Mouse (Mus musculus) liver, embryonic 12.5 days (tissue): Measurements from ENCODE around the gene Unkl. TPM values are rescaled to one million over a fixed set of nuclear protein-coding genes. Genes with fewer than 3 reads are reported as not detected.

Experiments
- ATAC-seq: fragments of 200-750 bp; cut with Nextera tagmentation; 2 replicates; pipeline ENCODE4 v1.8.0; 2017; ENCODE audit warnings: moderate number of reproducible peaks, mild to moderate bottlenecking, moderate library complexity
- H3K27ac ChIP-seq: fragments of 300-500 bp; sonication (generic); 2 replicates; pipeline ENCODE4 v1.5.1; 2016; ENCODE audit warnings: mild to moderate bottlenecking
- H3K27me3 ChIP-seq: fragments of 300-500 bp; sonication (generic); replicated peaks from 2 replicates; pipeline ENCODE4 v1.6.1; 2016; ENCODE audit warnings: mild to moderate bottlenecking, moderate library complexity
- H3K36me3 ChIP-seq: fragments of 300-500 bp; sonication (generic); 2 replicates; pipeline ENCODE4 v1.6.1; 2016; ENCODE audit warnings: mild to moderate bottlenecking, moderate library complexity
- H3K4me1 ChIP-seq: fragments of 300-500 bp; sonication (generic); 2 replicates; pipeline ENCODE4 v1.6.1; 2016
- H3K4me2 ChIP-seq: fragments of 300-500 bp; sonication (generic); 2 replicates; pipeline ENCODE4 v1.6.1; 2016; ENCODE audit warnings: mild to moderate bottlenecking, moderate library complexity
- H3K4me3 ChIP-seq: fragments of 300-500 bp; sonication (generic); 2 replicates; pipeline ENCODE4 v1.5.1; 2016; ENCODE audit warnings: mild to moderate bottlenecking, moderate library complexity
- H3K9ac ChIP-seq: fragments of 300-500 bp; sonication (generic); 2 replicates; pipeline ENCODE4 v1.6.1; 2016; ENCODE audit warnings: mild to moderate bottlenecking, moderate library complexity
- H3K9me3 ChIP-seq: fragments of 300-500 bp; sonication (generic); replicated peaks from 2 replicates; pipeline ENCODE4 v1.6.1; 2016; ENCODE audit warnings: mild to moderate bottlenecking, moderate library complexity
- WGBS: fragments of 180-500 bp; shearing (Covaris S2); methylation state at CpG from one replicate; pipeline ENCODE4 v1.1.7; 2016; ENCODE audit not compliant: insufficient replicate concordance; 5-methylcytosine and 5-hydroxymethylcytosine counted together
- polyA plus RNA-seq: library from polyadenylated mRNA; unstranded; fragments of >200 nt; fragmentation: Nextera tagmentation; extraction: Ambion mirVana; gene quantifications from 2 replicates; pipeline ENCODE4 v1.2.1, GENCODE M21; 2016

Unkl gene
- polyA plus RNA-seq, 1 experiment from 2014 or later: 17.7 TPM

DNA sequence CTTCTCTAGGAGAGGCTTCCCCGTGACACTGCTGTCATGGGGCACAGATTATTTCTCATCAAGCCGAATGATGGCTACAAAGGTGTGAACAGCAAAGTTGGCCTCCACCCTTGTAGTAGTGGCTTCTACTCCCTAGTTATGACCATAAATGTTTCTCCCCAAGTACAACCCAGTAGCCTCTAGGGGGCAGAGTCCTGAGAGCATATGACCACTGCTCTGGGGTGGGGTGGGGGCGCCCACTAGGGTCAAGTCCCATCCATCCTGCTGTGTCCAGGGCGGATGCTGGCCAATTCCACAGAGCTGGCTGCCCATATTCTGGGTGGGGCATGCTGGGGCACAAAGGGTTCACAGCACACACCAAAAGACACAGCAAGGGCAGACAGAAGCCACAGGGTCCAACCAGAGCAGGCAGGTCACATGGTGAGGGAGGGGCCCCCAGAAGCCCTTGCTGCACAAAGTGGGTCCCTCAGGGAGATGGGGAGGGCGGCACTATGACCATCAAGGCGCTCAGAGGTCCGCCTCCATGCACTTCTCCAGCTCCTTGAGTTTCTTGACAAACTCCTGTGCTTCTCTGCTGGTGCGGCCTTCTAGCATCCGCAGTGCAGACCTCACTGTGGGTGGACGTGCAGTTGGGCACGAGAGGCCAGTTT lies 55.1 kb downstream of the Unkl start:
- Histone ChIP-seq H3K4me2 (no peak overlapping the region), H3K36me3 (peaks cover 35% of the 10 kb centered on the region), H3K27me3 (peaks cover 16% of the 10 kb centered on the region; the same call in 1 of the 2 replicates), H3K4me1 (peaks cover 24% of the 10 kb centered on the region), H3K9me3 (no peaks in the 10 kb centered on the region), H3K9ac (no peak overlapping the region), H3K27ac (no peak overlapping the region), H3K4me3 (no peak overlapping the region)
- no peak for ATAC-seq
- WGBS: 84% methylated on average over 11 of the region's 11 CpGs

- Histone ChIP-seq H3K4me3 (no peak overlapping the region), H3K27me3 (peaks cover 25% of the 10 kb centered on the region; the same call in 1 of the 2 replicates), H3K9me3 (no peaks in the 10 kb centered on the region), H3K4me1 (peaks cover 20% of the 10 kb centered on the region), H3K4me2 (no peak overlapping the region), H3K36me3 (peaks cover 35% of the 10 kb centered on the region), H3K9ac (no peak overlapping the region), H3K27ac (no peak overlapping the region)
- no peak for ATAC-seq
- WGBS: 89% methylated on average over 16 of the region's 16 CpGs
These were observed 56.0 kb downstream of the Unkl start for GRCm38 (mm10) chr17:25244239-25244638.

GRCm38 (mm10) chr17:25248033-25248750 lies 60.0 kb downstream of the Unkl start:
- Histone ChIP-seq H3K4me2 (no peak overlapping the region), H3K36me3 (peaks cover 18% of the 10 kb centered on the region), H3K4me3 (no peak overlapping the region), H3K4me1 (no peaks in the 10 kb centered on the region), H3K9ac (no peak overlapping the region), H3K9me3 (no peaks in the 10 kb centered on the region), H3K27me3 (peaks cover 57% of the 10 kb centered on the region), H3K27ac (no peak overlapping the region)
- 48% methylated on average over 18 of the region's 18 CpGs for WGBS
- ATAC-seq: no peak

- Histone ChIP-seq H3K4me3 (no peak overlapping the region), H3K9me3 (no peaks in the 10 kb centered on the region), H3K9ac (no peak overlapping the region), H3K36me3 (no peaks in the 10 kb centered on the region), H3K27ac (no peak overlapping the region), H3K4me1 (peaks cover 1% of the 10 kb centered on the region), H3K4me2 (no peak overlapping the region), H3K27me3 (peaks cover 78% of the 10 kb centered on the region)
- 68% methylated on average over 8 of the region's 8 CpGs for WGBS
- ATAC-seq: no peak
These were observed 62.1 kb downstream of the Unkl start for GRCm38 (mm10) chr17:25250181-25250835.

GRCm38 (mm10) chr17:25252643-25253042 lies 64.4 kb downstream of the Unkl start:
- no peaks in the 10 kb centered on the region for H3K9me3 ChIP-seq
- 45% methylated on average over 3 of the region's 3 CpGs for WGBS
- ATAC-seq: no peak
- H3K27ac ChIP-seq: no peak overlapping the region
- H3K4me1 ChIP-seq: peaks cover 12% of the 10 kb centered on the region
- no peaks in the 10 kb centered on the region for H3K36me3 ChIP-seq
- no peak overlapping the region for H3K4me3 ChIP-seq
- no peak overlapping the region for H3K4me2 ChIP-seq
- H3K9ac ChIP-seq: no peak overlapping the region
- H3K27me3 ChIP-seq: peaks cover 92% of the 10 kb centered on the region

- WGBS: 49% methylated on average over 10 of the region's 10 CpGs
These were observed 65.6 kb downstream of the Unkl start for GRCm38 (mm10) chr17:25253760-25254159.

DNA sequence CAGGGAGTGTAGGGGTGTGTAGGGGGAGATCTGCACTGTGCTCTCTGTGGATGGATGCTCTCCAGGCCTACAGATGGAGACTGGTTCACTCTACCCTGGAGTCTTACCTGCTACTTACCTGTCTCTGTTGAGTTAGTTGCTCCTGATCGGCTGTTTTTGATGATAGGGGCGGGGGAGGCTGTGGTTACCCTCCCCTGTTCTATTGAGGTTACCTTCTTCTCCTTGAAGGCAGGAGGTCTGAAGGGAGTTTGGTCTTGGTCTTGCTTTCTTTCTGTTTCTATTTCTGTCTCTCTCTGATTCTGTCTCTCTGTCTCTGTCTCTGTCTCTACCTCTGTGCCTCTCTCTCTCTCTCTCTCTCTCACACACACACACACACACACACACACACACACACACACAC lies 66.9 kb downstream of the Unkl start:
- 44% methylated on average over 2 of the region's 2 CpGs for WGBS
- peak overlapping the region; percentile 65 for H3K4me2 ChIP-seq
- peaks cover 80% of the 10 kb centered on the region for H3K27me3 ChIP-seq
- peaks cover 16% of the 10 kb centered on the region for H3K36me3 ChIP-seq
- no peak for ATAC-seq
- peaks cover 12% of the 10 kb centered on the region for H3K4me1 ChIP-seq
- peak overlapping the region; percentile 42; the same call in 1 of the 2 replicates for H3K4me3 ChIP-seq
- no peaks in the 10 kb centered on the region for H3K9me3 ChIP-seq
- H3K27ac ChIP-seq: no peak overlapping the region
- no peak overlapping the region for H3K9ac ChIP-seq

More at GRCm38 (mm10) chr17:25253760-25254159, 65.6 kb downstream of the Unkl start:
- Histone ChIP-seq H3K27ac (no peak overlapping the region), H3K36me3 (peaks cover 2% of the 10 kb centered on the region), H3K4me1 (peaks cover 12% of the 10 kb centered on the region), H3K4me2 (no peak overlapping the region), H3K9me3 (no peaks in the 10 kb centered on the region), H3K4me3 (no peak overlapping the region), H3K9ac (no peak overlapping the region), H3K27me3 (peaks cover 87% of the 10 kb centered on the region)
- no peak for ATAC-seq

- H3K27me3 ChIP-seq: peaks cover 69% of the 10 kb centered on the region
- H3K4me2 ChIP-seq: peak within 1 kb of the TSS; percentile 65
- peak; percentile 28; the same call in 1 of the 2 replicates for ATAC-seq
- 4% methylated on average over 34 of the region's 35 CpGs for WGBS
- H3K9ac ChIP-seq: peak within 1 kb of the TSS; percentile 28
- H3K4me3 ChIP-seq: peak within 1 kb of the TSS; percentile 42
- peaks cover 20% of the 10 kb centered on the region for H3K36me3 ChIP-seq
- H3K27ac ChIP-seq: no peak within 1 kb of the TSS
- H3K9me3 ChIP-seq: no peaks in the 10 kb centered on the region
- H3K4me1 ChIP-seq: peaks cover 12% of the 10 kb centered on the region
These were observed 68.0 kb downstream of the Unkl start, which contains the start of gene Baiap3 for GRCm38 (mm10) chr17:25256140-25256754. Gene Baiap3, minus strand, starts transcription at chr17:25256364.

- Histone ChIP-seq H3K4me1 (peaks cover 12% of the 10 kb centered on the region), H3K27me3 (peaks cover 54% of the 10 kb centered on the region), H3K4me2 (no peak overlapping the region), H3K27ac (no peak overlapping the region; the same call in 1 of the 2 replicates), H3K9ac (no peak overlapping the region), H3K9me3 (no peaks in the 10 kb centered on the region), H3K4me3 (no peak overlapping the region), H3K36me3 (peaks cover 27% of the 10 kb centered on the region)
- ATAC-seq: no peak
- 46% methylated on average over 6 of the region's 6 CpGs for WGBS
These were observed 69.6 kb downstream of the Unkl start for GRCm38 (mm10) chr17:25257804-25258261.

DNA sequence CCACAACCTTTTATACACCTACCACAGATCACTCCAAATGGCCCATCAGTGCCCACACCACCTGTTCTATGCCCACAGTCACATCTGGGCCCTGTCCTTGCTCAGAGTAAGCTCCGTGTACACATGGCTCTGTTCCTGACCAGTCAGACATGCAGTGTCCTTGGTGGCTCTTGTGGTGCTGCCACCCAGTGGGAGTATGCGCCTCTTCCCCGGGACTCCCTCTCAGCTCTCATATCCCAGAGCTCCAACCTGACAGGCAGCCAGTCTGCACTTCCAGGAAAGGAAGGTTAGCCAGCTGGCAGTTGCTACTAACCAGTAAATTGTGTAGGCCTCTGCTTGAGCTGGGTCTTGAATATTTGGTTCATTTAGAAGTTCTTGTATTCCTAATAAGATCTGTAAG lies 76.3 kb downstream of the Unkl start:
- Histone ChIP-seq H3K4me2 (no peak overlapping the region), H3K4me3 (no peak overlapping the region), H3K4me1 (peaks cover under 1% of the 10 kb centered on the region; the same call in 1 of the 2 replicates), H3K36me3 (peaks cover 84% of the 10 kb centered on the region), H3K27ac (no peak overlapping the region), H3K9ac (no peak overlapping the region), H3K9me3 (no peaks in the 10 kb centered on the region), H3K27me3 (no peaks in the 10 kb centered on the region)
- ATAC-seq: no peak
- WGBS: 82% methylated on average over 3 of the region's 3 CpGs

DNA sequence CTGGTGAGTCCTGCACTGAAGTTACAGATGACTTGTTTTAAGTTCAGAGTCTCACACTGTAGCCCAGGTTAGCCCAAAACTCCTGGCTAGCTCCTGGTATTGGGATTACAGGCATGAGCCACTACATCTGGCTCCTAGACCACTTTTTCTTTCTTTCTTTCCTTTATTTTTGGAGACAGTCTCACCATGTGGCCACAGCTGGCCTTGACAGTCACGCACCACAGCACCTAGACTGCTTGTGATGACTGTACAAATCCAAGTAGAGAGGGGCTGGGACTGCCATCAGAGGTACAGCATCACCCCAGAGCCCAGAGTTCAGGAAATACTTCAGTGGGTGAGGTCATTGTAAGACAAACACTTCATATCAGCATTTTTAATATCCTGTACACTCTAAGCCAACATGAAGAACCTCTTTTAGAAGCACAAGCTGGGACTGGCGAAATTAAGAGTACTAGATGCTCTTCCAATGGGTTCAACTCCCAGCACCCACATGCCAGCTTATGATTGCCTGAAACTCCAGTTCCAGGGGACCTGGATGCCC lies 82.7 kb downstream of the Unkl start:
- WGBS: 82% methylated on average over 2 of the region's 2 CpGs
- Histone ChIP-seq H3K9ac (peak overlapping the region; percentile 98), H3K4me1 (peaks cover 45% of the 10 kb centered on the region), H3K9me3 (no peaks in the 10 kb centered on the region), H3K36me3 (peaks cover 62% of the 10 kb centered on the region), H3K27ac (peak overlapping the region; percentile 18; the same call in 1 of the 2 replicates), H3K4me3 (peak overlapping the region; percentile 98), H3K27me3 (no peaks in the 10 kb centered on the region), H3K4me2 (peak overlapping the region; percentile 92)
- no peak for ATAC-seq
